Mouse (Mus musculus) left cerebral cortex, adult 2 months (tissue): ENCODE data around the gene Lao1. TPM values are rescaled to one million over a fixed set of nuclear protein-coding genes. Genes with fewer than 3 reads are reported as not detected.
"Not testable (repeated sequence)": the region's sequence is repeated elsewhere in the genome, so short reads cannot be mapped to it uniquely, and the experiment has no call there.

Experiments
- DNase-seq, 2 experiments: peaks; one replicate each; pipeline ENCODE4 v3.0.0; 2021 to 2022; ENCODE audit warnings: low spot score in 2 of 2, mixed read lengths in 1 of 2; ENCODE audit errors: extremely low spot score in 1 of 2
- H3K27ac ChIP-seq: fragments of 200-600 bp; 2 replicates; pipeline ENCODE4 v1.8.1; 2022
- H3K4me3 ChIP-seq: fragments of 200-600 bp; 2 replicates; pipeline ENCODE4 v1.8.1; 2022
- CTCF ChIP-seq: fragments of 200-600 bp; IDR thresholded peaks from 2 replicates; pipeline ENCODE4 v1.8.1; 2022; ENCODE audit warnings: antibody characterized with exemption, mild to moderate bottlenecking, moderate library complexity
- intact Hi-C: fragments of 180-260 bp; cut with DNase I; formaldehyde crosslinking; loops from one replicate; pipeline ENCODE4 v1.15.1; 2025
- long read RNA-seq, 2 experiments: library from polyadenylated mRNA; stranded (forward); transcript quantifications; one replicate each; pipeline ENCODE4 v2.0.0; 2021; ENCODE audit warnings: borderline mapping rate in 2 of 2
- total RNA-seq, 2 experiments: library from RNA; stranded (reverse); gene quantifications; 2 replicates each; pipeline ENCODE4 v1.2.3; 2021

The Lao1 gene
- total RNA-seq = under 1 TPM in 1 of 2 experiments, not detected in 1; 0.23 TPM
- long read RNA-seq, experiment 1, partial matches to known transcripts = 0 of 1 reads
- long read RNA-seq, experiment 1, other reads (novel, unspliced or antisense) = 0 of 1 reads
- long read RNA-seq, experiment 2 = 0 reads

DNA sequence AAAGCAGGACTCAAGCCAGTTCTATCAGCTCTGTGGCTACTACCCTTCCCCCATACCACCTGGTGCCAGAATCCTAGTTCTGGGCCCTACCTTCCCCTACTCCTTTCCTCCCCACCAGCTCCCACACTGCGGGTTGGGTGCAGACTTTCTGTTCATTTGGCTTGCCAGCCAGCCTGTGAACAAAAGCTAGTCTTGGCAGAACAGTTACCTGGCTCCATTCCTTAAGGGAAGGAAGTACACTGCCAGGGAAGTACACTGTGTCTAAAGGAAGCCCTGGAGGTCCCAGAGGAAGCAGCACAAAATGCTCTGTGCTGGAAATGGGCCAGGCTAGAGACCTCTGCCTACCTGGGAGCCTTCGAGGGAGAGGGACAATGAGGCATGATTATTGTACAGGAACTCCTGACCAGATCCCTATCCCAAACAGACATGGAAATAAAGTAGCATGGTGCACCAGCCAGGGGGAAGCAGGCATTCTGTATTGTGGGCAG lies at the start of gene Lao1:
Lao1 (plus strand) TSS at position 438 of the 488 bp plus-strand sequence.
- TF ChIP-seq CTCF = no peak
- H3K4me3 ChIP-seq = no peak within 1 kb of the TSS
- H3K27ac ChIP-seq = no peak within 1 kb of the TSS
- intact Hi-C loops = no loop called here
- DNase-seq = peak in 1 of 2 experiments; percentile 9

DNA sequence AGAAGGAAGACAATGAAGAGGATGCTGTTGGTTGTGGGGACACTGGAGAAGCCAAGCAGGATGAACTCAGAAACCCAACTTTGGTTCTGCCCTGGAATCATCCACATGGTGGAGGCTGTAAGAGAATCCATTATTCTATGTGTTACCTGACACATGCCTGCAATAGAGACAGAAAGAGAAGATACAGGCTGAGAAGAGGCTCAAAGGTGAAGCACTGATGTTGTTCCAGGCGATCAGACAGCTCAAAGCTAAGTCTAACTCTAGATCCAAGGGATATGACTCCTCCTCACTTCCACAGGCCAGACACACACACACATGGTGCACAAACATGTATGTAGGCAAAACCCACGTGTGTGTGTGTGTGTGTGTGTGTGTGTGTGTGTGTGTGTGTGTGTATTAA lies 44.0 kb upstream of the Lao1 start, which contains the start of gene Olfr1329:
Olfr1329 (minus strand) TSS at position 101 of the 400 bp plus-strand sequence.
- H3K4me3 ChIP-seq, H3K27ac ChIP-seq, intact Hi-C loops, DNase-seq: not testable (repeated sequence)

DNA sequence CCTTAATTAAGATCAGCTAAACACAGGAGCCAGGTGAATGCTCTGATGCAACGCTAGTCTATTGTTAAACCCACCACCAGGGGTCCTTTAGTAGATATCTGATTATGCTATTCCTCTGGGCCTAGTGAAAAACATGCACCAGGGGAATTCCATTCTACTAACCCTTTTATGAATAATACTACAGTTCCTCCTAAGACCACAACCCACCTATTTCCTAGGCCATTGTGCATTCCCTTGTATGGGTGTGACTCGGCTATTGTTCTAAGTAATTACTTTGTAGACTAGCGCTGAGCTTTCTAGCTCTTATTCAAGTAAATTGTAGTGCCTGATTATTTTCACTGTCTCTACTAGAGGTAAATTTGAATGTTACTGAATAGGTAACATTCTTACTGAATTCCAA lies 30.1 kb upstream of the Lao1 start:
- DNase-seq, intact Hi-C loops, H3K27ac ChIP-seq, H3K4me3 ChIP-seq: not testable (repeated sequence)

DNA sequence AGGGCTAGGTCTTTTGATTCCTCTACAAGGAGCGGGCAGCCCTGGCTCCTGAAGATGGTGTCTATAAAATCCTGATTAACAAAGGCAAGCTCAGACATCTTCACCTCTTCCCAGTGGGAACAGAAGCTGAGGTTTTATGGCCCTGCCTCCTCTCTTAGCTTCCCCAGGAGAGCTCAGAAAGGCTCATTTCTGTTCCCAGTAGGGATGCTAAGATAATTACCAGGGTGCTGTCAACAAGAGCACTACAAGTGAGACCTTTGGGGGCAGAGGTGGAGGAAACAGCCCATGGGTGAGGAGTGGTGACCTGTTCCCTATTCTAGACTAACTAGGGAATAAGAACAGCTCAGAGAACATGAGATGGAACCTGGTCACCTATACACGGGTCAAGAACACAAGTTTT lies 22.9 kb upstream of the Lao1 start, which contains the start of gene Olfr1328:
Olfr1328 (minus strand) TSS at position 101 of the 400 bp plus-strand sequence.
- TF ChIP-seq CTCF = no peak
- intact Hi-C loops = no loop called here
- no peak for DNase-seq
- H3K4me3 ChIP-seq = no peak within 1 kb of the TSS
- H3K27ac ChIP-seq = no peak within 1 kb of the TSS

DNA sequence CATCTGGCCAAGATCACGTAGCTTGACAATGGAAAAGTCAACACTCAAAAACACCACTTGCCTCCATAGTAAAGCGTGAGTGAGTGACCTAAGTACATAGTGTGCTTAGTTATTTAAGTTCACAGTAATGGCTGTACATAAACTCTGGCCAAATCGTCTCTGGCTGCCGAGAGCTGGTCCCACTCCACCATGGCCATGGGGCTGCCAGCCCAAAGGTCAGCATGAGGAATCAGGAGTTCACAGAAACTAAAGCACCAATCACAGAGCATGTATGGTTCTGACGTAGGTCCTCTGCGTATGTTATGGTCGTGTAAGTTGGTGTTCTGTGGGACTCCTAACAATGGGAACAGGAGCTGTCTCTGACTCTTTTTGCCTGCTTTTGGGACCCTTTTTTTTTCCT lies 2.6 kb upstream of the Lao1 start:
- Histone ChIP-seq H3K4me3 (no peak overlapping the region), H3K27ac (no peak overlapping the region)
- TF ChIP-seq CTCF = no peak
- intact Hi-C loops = no loop called here
- no peak for DNase-seq

DNA sequence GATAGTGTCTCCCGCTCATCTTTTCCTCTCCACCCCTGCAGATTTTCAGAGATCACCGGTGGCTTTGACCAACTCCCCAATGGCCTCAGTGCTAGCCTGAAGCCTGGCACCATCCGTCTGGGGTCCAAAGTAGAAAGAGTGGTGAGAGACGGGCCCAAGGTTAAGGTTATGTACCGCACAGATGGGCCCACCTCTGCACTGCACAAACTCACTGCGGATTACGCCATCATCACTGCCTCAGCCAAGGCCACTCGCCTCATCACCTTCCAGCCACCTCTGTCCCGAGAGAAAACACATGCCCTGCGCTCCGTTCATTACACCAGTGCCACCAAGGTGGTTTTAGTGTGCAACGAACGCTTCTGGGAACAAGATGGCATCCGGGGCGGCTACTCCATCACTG lies 6.3 kb downstream of the Lao1 start:
- intact Hi-C loops = no loop called here
- H3K27ac ChIP-seq = no peak overlapping the region
- TF ChIP-seq CTCF = no peak
- no peak overlapping the region for H3K4me3 ChIP-seq
- no peak for DNase-seq

DNA sequence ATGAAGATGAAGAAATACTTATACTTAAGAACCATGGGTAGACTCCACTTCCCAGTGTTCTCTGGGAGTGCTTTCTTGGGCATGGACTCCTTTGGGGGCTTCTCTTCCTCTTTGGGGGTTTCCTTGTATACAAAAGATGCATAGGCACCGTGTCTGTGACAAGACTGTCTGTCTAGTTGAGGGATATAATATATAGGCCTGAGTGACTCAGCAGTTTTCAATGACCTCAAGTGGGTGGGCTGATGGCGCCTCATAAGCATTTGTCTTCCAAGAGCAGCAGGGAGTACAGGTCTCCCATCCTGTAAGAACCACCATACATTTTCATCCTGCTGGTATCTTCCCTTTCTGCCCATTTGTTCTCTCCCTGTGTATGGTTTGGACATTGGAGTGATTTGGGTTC lies 11.9 kb downstream of the Lao1 start:
- Histone ChIP-seq H3K27ac (no peak overlapping the region), H3K4me3 (no peak overlapping the region)
- no peak for DNase-seq
- intact Hi-C loops = no loop called here
- TF ChIP-seq CTCF = no peak

DNA sequence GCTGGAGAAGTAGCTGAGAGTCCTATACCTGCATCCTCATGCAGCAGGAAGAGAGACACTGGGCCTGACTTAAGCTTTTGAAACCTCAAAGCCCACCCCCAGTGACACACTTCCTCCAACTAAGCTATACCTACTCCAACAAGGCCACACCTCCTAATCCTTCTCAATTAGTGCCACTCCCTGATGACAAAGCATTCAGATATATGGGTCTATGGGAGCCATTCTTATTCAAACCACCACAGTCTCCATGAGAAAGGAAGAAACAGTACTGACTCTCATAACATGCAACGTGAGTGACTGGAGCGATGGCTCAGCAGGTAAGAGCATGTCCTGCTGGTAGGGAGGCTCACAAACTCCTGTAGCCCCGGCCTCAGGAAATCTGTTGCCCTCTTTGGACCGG lies 23.9 kb downstream of the Lao1 start:
- no peak for DNase-seq
- intact Hi-C loops = no loop called here
- Histone ChIP-seq H3K4me3 (no peak overlapping the region), H3K27ac (no peak overlapping the region)
- TF ChIP-seq CTCF = no peak

DNA sequence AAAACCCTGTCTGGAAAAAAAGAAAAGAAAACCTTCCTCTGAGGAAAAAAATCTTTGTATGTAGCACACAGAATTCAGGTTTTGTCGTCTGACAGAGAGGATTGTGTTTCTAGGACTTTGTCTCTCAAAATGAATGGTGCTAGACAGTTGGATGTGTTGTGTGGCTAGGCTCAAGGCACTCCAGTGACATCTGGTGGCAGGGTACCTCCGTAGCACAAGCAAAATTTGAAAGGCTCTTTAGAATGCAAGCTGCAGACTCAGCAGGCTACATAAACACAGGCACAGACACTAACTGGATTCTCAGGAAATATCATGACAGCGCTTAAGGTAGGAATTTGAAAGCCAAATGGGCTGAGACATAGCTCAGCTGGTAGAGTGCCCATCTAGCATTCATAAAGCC lies 27.2 kb downstream of the Lao1 start:
- peak; percentile 85 for TF ChIP-seq CTCF
- intact Hi-C loops = loop anchor here (1.0 kb wide), 2 partner anchors 343 to 409 kb away; no protein-coding TSS in a partner anchor
- no peak overlapping the region for H3K27ac ChIP-seq
- DNase-seq = peak; percentile 32 to 48
- no peak overlapping the region for H3K4me3 ChIP-seq

DNA sequence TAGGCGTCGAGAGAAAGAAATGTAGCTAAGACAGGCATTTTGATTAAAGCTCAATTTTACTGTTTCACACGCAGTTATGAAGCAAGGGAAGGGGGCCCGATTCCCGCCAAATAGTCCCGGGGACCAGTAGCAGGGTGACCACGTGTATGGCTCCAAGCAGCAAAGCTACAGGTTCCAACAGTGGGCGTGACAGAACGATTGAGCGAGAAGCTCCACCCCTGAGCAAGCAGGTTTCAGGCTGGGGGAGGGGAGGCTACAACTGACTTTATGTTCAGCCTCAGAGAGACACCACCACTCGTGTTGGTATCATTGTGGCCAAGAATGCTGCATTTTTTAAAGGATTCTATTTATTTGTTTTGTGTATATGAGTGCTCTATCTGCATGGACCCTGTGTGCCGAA lies 28.0 kb downstream of the Lao1 start:
- no peak for DNase-seq
- TF ChIP-seq CTCF = no peak
- Histone ChIP-seq H3K4me3 (no peak overlapping the region), H3K27ac (no peak overlapping the region)
- intact Hi-C loops = no loop called here

DNA sequence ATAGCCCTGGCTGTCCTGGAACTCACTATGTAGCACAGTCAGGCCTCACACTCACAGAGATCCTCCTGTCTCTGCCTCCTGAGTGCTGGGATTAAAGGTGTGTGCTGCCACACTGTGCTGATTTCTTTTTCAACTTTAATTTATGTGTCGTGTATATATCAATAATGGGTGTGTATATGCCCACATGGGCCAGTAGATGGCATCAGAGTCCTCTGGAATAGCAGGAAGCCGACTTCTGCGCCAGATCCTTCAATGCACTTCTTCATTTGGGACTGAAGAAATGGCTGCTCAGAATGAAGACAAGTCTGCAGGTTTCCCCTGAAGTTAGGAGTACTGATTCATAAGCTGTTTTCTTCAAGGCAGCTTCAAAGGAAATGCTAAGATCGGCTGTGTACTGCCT lies 30.4 kb downstream of the Lao1 start:
- intact Hi-C loops = no loop called here
- Histone ChIP-seq H3K4me3 (no peak overlapping the region), H3K27ac (no peak overlapping the region)
- DNase-seq = no peak
- TF ChIP-seq CTCF = peak; percentile 54

DNA sequence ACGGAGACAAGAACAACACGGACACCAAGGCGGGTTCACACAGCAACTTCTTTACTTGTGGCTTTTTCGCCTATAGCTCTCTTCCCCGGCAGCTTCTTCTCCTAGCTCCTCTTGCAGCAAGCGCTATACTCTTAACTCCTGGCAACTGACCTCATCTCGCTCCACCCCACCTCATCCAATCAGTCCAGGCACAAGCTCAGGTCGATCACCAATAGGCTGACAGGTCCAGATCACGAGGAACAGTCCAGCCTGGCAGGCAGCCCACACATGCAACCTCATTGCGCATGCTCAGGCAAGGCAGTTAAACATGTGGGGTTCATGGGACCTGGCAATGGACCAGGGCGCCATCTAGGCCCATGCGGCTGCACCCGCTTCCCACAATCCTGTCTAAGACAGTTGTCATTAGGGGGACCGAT lies 35.8 kb downstream of the Lao1 start:
- H3K27ac ChIP-seq = no peak overlapping the region

DNA sequence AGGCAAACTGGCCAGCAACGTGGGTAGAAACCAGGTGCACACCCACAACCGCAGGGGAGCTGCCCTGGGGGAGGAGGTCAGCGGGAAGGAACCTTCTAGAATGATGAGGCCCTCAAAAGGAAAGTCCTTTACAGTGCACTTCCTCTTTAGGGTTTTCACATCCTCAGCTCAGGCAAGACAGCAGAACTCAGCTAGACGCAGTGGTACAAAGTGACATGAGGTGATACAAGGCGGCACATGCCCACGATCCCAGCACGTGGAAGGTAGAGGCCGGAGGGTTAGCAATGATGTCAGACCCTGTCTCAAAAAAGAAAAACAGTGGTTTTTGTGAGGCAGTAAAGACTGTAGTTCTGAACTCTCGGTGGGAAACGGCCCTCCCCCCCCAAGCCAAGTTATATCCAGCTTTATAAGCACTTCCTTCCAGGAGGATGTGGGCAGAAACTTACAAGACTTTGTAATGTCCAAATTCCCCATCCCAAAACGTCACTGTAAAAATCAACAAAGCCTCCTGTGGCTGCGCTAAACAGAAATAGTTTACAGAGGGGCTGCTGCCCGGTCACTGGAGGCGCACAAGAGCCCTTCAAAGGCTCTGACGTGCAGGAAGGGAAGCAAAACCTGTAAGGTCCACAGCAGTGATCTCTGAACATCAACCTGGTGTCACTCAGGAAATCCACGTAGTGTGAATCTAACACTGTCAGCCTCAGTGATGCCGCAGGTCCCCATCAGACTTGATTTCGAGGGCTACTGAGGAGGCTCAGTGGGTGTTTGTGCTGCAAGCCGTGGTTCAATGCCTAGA lies 38.5 kb downstream of the Lao1 start:
- H3K27ac ChIP-seq = no peak overlapping the region
- intact Hi-C loops = no loop called here
- no peak for TF ChIP-seq CTCF

More for the DNA sequence above, 35.8 kb downstream of the Lao1 start:
- DNase-seq = no peak
- intact Hi-C loops = no loop called here
- no peak for TF ChIP-seq CTCF
- no peak overlapping the region for H3K4me3 ChIP-seq

More for the DNA sequence above, 38.5 kb downstream of the Lao1 start:
- H3K4me3 ChIP-seq = no peak overlapping the region
- DNase-seq = no peak
